Comparison of ENCODE assay signal across 16 mouse cellular contexts in the genomic region with DNA sequence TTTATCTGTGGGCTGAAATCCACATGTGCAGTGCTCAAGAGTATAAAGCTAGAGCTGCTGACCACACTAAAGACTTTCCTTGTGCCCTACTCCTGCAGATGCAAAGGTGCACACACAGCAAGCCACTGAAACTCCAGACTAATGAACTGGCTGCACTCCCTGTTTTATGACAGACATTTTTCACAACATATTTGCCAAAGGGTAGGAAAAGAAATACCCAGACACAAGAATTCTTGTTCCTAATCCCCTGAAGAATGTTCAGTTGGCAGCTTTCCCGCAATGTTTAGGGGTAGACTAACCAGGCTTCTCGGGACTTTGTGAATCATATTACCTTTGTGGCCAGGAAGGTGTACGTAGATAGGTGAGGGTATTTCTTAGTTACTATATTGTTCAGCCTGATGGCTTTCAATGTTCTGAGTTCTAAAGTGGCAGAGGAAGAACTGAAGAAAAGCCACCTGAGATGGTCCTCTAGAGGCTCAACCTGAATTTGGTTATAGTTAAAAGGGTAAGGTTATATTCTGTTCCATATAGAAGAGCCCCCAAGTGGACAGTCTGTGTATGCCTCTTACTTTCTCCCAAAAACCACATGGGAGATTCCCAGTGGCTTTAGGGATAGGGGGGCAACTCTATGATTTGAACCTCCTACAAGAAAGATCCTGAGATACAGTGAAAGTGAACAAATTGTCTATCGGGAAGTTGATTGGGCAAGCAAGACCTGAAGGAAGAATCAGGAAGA.
DNase-seq lines count a peak whose midpoint lies in the region; ATAC-seq and TF ChIP-seq lines count a peak whose summit lies in the region.
"Had no signal": no experiment of that assay in that cellular context is flagged by ENCODE, and none has a peak within 500 bp of the region (broad histone marks: within the 10 kb centered on the region; RNA-seq: fewer than 3 reads in every experiment).

No protein-coding gene starts in this region.

- no peaks in the 10 kb centered on the region for H3K27me3 ChIP-seq in forebrain, embryonic 14.5 days (replicated peaks; ENCODE audit: control insufficient read depth, insufficient read depth, low read length)
- H3K27me3 ChIP-seq in forebrain, embryonic 13.5 days, result no peaks in the 10 kb centered on the region
- no peaks in the 10 kb centered on the region for H3K27me3 ChIP-seq in limb, embryonic 14.5 days (ENCODE audit: control insufficient read depth, insufficient read depth, low read length)
- H3K27me3 ChIP-seq: hindbrain, embryonic 12.5 days; lung, embryonic 15.5 days had no signal

- no peak overlapping the region for H3K9ac ChIP-seq in forebrain, embryonic 14.5 days (ENCODE audit: low read length)
- no peak overlapping the region for H3K9ac ChIP-seq in forebrain, embryonic 13.5 days
- H3K9ac ChIP-seq in limb, embryonic 14.5 days (ENCODE audit: low read depth, low read length, severe bottlenecking), result no peak overlapping the region
- H3K9ac ChIP-seq: hindbrain, embryonic 12.5 days; lung, embryonic 15.5 days had no signal

- H3K4me3 ChIP-seq in forebrain, embryonic 14.5 days (ENCODE audit: low read depth, low read length), result no peak overlapping the region
- no peak overlapping the region for H3K4me3 ChIP-seq in forebrain, embryonic 13.5 days
- no peak overlapping the region for H3K4me3 ChIP-seq in left cerebral cortex, adult 2 months
- no peak overlapping the region for H3K4me3 ChIP-seq in limb, embryonic 14.5 days (replicated peaks; ENCODE audit: low read length)
- H3K4me3 ChIP-seq: hindbrain, embryonic 12.5 days; lung, embryonic 15.5 days had no signal

- no peaks in the 10 kb centered on the region for H3K36me3 ChIP-seq in forebrain, embryonic 14.5 days (ENCODE audit: control insufficient read depth, insufficient read depth, low read length)
- H3K36me3 ChIP-seq in forebrain, embryonic 13.5 days (ENCODE audit: poor library complexity, severe bottlenecking), result no peaks in the 10 kb centered on the region
- H3K36me3 ChIP-seq in limb, embryonic 14.5 days (ENCODE audit: control insufficient read depth, insufficient read depth, low read length), result no peaks in the 10 kb centered on the region
- H3K36me3 ChIP-seq: hindbrain, embryonic 12.5 days; lung, embryonic 15.5 days had no signal

- WGBS in forebrain, embryonic 14.5 days, result 65% methylated on average over 4 of the region's 4 CpGs
- WGBS in forebrain, embryonic 13.5 days, result 65% methylated on average over 4 of the region's 4 CpGs
- 35% methylated on average over 4 of the region's 4 CpGs for WGBS in limb, embryonic 14.5 days

- H3K27ac ChIP-seq in forebrain, embryonic 14.5 days (ENCODE audit: low read depth, low read length), result no peak overlapping the region
- no peak overlapping the region for H3K27ac ChIP-seq in forebrain, embryonic 13.5 days
- no peak overlapping the region for H3K27ac ChIP-seq in left cerebral cortex, adult 2 months
- peak overlapping the region; percentile 65 for H3K27ac ChIP-seq in limb, embryonic 14.5 days (replicated peaks; ENCODE audit: low read depth, low read length)
- H3K27ac ChIP-seq: hindbrain, embryonic 12.5 days; lung, embryonic 15.5 days had no signal

- no peaks in the 10 kb centered on the region for H3K9me3 ChIP-seq in forebrain, embryonic 14.5 days (replicated peaks; ENCODE audit: control insufficient read depth, low read length)
- H3K9me3 ChIP-seq in forebrain, embryonic 13.5 days (replicated peaks), result no peaks in the 10 kb centered on the region
- H3K9me3 ChIP-seq in limb, embryonic 14.5 days (ENCODE audit: control insufficient read depth, low read length), result no peaks in the 10 kb centered on the region
- H3K9me3 ChIP-seq: hindbrain, embryonic 12.5 days; lung, embryonic 15.5 days had no signal

- intact Hi-C loops in left cerebral cortex, adult 2 months (cut with DNase I), result loop anchor here (5.0 kb wide), 1 partner anchor 166 kb away; the partner anchor contains the start of gene C530025M09Rik

- peak; percentile 13; the same call in 1 of the 2 replicates for ATAC-seq in forebrain, embryonic 14.5 days
- ATAC-seq in forebrain, embryonic 13.5 days, result no peak
- ATAC-seq in limb, embryonic 14.5 days (ENCODE audit: low FRiP score, low read depth), result no peak
- ATAC-seq: activated CD4-positive, CD25-positive, alpha-beta regulatory T cell, adult 4 months; midbrain, embryonic 16.5 days had no signal

- 0 out of 2 replicates have a peak, but pooled peaks cover 4% of the 10 kb centered on the region for H3K4me1 ChIP-seq in forebrain, embryonic 14.5 days (ENCODE audit: control insufficient read depth, insufficient read depth, low read length)
- peaks cover 12% of the 10 kb centered on the region for H3K4me1 ChIP-seq in forebrain, embryonic 13.5 days
- H3K4me1 ChIP-seq in limb, embryonic 14.5 days (ENCODE audit: control insufficient read depth, insufficient read depth, low read length), result peaks cover 24% of the 10 kb centered on the region

- peak; percentile 55 for TF ChIP-seq CTCF in left cerebral cortex, adult 2 months (IDR thresholded peaks at IDR 0.05)

- peak; percentile 11 for DNase-seq in forebrain, embryonic 14.5 days (ENCODE audit: low spot score)
- no peak for DNase-seq in left cerebral cortex, adult 2 months (ENCODE audit: extremely low spot score in 1 of 2, low spot score in 2 of 2)
- DNase-seq in left cerebral cortex, adult 18-20 months (ENCODE audit: low spot score in 2 of 2), result no peak
- DNase-seq in R1 (ENCODE audit: low read depth, low spot score), result peak; percentile 31
- peak; percentile 41 for DNase-seq in limb, embryonic 14.5 days (ENCODE audit: low spot score)
- no peak for DNase-seq in kidney, postnatal 25 days
- DNase-seq: adrenal gland, postnatal 25 days; heart, adult 11 months; kidney, adult 2 months; right cerebral cortex, postnatal 4 days had no signal

- no peak for TF ChIP-seq POLR2A in limb, embryonic 14.5 days (IDR thresholded peaks at IDR 0.05; ENCODE audit: borderline replicate concordance, extremely low read depth, insufficient read depth, insufficient read length)

- no peak overlapping the region for H3K4me2 ChIP-seq in forebrain, embryonic 14.5 days (ENCODE audit: low read length)
- no peak overlapping the region for H3K4me2 ChIP-seq in forebrain, embryonic 13.5 days
- no peak overlapping the region for H3K4me2 ChIP-seq in limb, embryonic 14.5 days (replicated peaks; ENCODE audit: low read depth, low read length, severe bottlenecking)
- H3K4me2 ChIP-seq: hindbrain, embryonic 12.5 days; liver, embryonic 11.5 days; lung, embryonic 15.5 days had no signal

Comparison
In these comparisons a context has a peak if more than half of its experiments do, and no peak if none do; other contexts are left out.
1. DNase-seq: peak in forebrain, embryonic 14.5 days (single experiment), R1 (single experiment) and limb, embryonic 14.5 days (single experiment); none in left cerebral cortex, adult 2 months (0 of 2), left cerebral cortex, adult 18-20 months (0 of 2) and kidney, postnatal 25 days (0 of 2).